Mouse (Mus musculus): ENCODE measurements around the gene Hsd3b7.

DNA sequence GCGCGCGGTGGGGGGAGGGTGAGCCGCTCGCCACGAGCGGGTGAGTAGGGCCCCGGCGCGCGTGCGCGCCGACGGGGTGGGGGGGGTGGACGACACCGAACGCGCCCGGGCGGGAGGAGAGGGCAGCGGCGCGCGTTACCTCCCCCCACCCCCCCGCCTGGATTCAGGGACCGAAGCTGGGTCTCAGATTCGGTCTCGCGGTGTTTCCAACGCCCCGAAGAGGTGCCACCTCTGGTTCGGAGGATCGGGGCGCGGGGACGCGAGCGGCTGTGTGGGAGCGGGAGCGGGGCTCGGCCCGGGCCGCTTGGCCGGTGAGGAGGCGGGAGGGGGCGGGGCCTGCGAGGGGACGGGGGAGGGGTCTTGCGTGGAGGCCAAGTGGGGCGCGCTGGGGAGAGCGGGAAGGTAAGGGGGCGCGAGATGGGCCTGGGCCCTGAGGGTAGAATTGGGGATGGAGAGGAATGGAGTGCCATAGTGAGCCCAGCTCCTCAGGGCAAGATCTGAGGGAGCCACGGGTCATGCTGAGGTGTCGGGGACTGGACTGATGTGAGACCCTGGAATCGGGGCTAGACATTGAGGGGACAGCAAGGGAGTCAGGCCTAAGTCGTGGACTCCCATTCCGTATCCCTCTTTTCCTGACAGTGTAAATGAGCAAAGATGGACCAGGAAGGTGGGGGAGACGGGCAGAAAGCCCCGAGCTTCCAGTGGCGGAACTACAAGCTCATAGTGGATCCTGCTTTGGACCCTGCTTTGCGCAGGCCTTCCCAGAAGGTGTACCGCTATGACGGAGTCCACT, 22.7 kb upstream of the Hsd3b7 start:
- TF ChIP-seq POLR2A (IDR thresholded peaks at IDR 0.05; ENCODE audit: control insufficient read depth, extremely low read depth, insufficient read depth, low read length, poor library complexity) = no peak
- no peak for TF ChIP-seq CTCF (IDR thresholded peaks at IDR 0.05; ENCODE audit: borderline replicate concordance, control insufficient read depth, extremely low read depth, insufficient read depth, low read length, poor library complexity)
